Mouse (Mus musculus) frontal cortex, postnatal 25 days (tissue): ENCODE measurements around the gene Wipf1.
"Not testable (repeated sequence)": the region's sequence is repeated elsewhere in the genome, so short reads cannot be mapped to it uniquely, and the experiment has no call there.

Experiments
- DNase-seq, 2 experiments: peaks; one replicate each; pipeline ENCODE4 v3.0.0; 2022; ENCODE audit warnings: low spot score in 2 of 2

The Wipf1 gene

GRCm38 (mm10) chr2:73507886-73508285 is 21.6 kb downstream of the Wipf1 start:
- no peak for DNase-seq

- DNase-seq, result not testable (repeated sequence)
Observed at GRCm38 (mm10) chr2:73506337-73506736, 23.2 kb downstream of the Wipf1 start.

DNA sequence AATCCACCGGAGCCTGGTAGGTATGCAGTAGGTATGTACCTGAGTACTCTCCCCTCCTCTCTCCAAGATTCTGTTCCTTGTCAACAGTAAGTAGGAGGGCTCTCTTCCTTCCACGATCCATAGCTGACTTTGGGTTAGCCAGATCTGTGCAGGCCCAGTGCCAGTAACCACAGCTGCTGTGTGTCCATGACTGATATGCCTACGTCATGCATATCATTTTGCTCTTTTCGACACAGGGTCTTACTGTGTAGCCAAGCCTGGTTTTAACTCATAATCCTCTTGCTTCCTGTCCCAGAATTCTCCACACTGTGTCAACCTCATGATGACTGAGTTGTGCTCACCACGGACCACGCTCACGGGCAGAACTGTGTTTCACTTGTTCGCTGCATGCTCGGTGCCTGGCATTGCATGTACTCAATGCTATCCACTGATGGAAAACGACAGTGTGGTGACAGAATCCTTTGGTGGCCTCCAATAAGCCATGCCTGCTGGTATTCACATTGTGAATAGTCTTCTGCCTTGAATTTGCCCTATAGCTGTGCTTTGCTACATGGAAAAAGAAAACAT is 26.6 kb downstream of the Wipf1 start:
- DNase-seq, result no peak

GRCm38 (mm10) chr2:73500864-73501263 is 28.7 kb downstream of the Wipf1 start:
- no peak for DNase-seq

GRCm38 (mm10) chr2:73498322-73498721 is 31.2 kb downstream of the Wipf1 start:
- no peak for DNase-seq

GRCm38 (mm10) chr2:73497572-73497971 is 32.0 kb downstream of the Wipf1 start:
- no peak for DNase-seq

- no peak for DNase-seq
Observed at GRCm38 (mm10) chr2:73496944-73497343, 32.6 kb downstream of the Wipf1 start.

DNA sequence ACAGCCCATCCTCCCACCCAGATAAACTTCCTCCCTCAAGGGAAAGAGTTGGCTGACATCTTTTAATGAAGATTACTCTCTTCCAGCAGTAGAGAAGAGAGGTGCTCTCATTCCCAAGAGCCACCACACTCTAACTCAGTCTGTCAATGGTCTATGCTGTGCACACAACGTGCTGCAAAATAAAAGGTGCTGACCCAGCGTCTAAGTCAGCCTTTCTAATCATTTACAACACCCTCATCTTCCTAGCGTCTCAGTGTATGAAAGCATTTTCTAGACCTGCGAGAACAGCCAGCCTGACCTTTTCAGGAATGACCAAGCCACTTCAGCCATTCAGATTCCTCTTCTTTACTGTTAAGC is 33.2 kb downstream of the Wipf1 start:
- DNase-seq, result no peak

DNA sequence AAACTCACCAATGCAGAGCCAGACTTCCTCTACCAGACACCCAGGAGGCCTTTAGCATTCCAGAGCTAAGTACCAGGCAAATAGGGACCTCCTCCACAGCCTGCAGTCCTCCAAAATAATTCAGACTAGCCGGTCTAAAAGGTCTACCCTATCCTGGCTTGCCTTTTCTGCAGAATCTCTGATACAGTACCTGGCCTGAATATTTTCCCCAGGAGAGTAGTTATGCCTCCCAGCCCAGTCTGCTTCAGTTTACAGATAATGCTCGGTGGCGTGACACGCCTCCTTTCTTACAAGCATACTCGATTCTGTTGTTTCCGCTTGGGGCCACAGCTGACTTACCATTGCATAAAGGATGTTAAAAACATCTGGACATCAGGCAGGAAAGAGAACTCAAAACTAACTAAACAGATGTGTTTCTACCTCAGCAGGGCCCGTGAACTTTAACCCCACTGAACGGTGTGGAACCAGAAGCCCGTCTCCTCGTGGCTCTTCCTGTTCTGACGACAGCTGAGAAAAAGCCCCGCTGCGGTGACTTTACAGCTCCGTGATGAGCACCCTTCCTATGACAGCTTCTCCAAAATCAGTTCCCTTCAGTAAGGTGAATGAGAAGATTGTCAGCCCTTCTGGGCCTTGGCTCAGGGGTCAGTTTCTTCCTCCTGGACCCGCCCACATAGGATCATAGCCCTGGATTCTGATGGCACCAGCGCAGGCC is 33.8 kb downstream of the Wipf1 start:
- no peak for DNase-seq

DNA sequence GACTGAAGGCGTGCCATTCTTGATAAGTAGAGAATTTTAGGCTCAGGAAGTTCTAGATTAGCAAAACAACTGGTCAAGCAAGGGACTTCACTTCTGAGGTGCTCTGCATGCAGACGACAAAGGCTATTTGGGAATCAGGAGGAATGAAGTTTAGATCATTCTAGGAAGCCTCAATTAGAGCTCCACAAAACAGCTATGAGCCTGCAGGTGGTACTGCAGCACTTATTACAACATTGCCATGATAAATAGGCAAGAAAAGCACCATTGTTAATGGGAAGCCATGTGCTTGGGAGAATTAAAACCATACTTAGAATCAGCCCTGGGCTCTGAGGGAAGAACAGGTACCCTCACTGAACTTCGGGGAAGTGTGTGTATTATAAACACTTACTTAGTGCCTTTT is 36.0 kb downstream of the Wipf1 start:
- DNase-seq, result no peak

- DNase-seq, result no peak
Observed at GRCm38 (mm10) chr2:73491442-73492241, 37.9 kb downstream of the Wipf1 start.

- DNase-seq, result no peak
Observed at GRCm38 (mm10) chr2:73490466-73490865, 39.1 kb downstream of the Wipf1 start.

DNA sequence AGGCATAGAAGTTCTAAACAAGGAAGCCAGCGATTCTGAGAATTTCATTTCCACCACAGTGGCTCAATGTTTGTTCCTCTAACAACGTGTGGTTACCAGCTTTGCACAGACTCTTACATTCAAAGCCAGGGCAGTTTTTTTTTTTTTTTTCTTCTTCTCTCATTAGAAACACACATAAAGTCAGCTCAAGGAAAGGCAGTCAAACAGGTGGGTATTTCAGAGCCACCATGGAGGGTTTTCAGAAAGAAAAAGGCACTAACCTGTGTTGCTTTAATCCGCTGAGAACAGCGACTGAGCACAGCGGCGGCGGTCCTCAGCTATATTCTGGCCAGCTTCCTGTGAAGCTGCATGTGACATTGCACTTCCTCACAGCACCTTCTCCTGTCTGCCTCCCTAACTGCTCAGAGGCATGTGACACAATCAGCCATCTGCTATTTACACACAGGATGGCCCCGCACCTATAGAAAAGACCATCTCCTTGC is 43.4 kb downstream of the Wipf1 start:
- no peak for DNase-seq

DNA sequence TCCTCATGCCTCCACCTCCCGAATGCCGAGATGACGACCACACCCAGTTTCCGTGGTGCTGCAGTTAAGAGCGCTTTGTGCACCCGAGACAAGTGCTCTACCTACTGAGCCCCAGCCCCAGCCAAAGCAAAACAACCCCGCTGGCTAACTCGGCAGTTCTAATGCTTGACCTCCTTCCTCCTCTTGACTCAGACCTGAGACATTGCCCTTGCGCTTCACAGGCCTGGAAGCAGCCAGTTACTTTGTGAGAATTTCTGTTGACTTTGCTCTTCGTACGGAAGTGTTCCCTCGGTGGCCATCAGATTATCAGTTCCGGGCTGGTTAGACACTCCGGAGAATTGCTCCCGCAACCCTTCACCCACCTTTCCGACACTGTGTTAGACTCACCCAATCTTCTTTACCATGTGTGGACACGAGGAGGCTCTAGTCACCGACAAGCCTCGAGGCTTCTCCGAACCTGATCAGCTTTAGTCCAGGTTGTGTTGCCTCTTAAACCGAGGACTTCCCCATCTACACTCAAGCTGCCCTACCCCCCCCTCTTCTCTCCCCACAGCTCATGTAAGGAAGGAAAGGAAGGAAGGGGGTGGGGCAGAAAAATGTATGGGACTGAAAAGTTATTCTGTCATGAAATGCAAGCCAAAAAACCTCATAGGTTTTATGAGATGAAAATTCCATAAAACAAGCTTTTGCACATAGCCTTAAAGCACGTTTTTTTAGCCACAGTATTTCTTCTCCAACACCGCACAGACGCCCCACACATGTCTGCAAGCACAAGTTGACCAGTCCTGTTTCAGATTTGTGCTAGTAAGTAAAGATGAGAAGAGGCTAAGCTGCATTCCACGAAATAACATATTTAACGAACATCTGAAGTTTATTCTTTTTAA is 44.1 kb downstream of the Wipf1 start:
- no peak for DNase-seq

DNA sequence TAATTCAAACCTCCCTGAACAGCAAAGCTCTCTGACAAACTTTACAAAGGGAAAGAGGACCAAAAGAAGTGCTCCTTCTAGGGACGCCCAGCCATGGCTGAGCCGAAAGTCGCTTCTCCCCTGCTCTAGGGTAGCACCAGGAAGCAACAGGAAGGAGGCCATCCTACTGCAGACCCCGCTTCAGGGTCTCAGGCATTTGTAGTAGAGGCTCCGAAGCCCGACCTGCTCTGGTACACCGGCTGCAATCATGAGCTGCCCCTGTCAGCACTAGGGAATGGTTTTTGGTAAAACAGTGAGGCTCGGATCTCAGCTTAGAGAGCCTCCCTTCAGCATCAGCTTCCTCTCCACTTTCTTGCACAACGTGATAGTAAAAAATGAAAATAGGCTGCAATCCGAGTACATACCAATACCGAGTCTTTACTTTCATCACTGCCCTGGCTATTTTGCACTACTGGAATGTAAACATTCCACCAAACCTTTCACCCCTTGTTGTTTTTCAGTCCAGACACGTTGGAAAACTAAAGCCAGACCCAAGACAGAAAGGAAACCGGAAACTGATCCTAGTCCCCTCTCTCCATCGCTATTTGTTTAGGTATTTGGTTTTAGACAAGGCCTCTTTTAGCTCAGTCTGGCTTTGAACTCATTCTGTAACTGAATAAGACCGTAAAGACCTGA is 44.8 kb downstream of the Wipf1 start:
- no peak for DNase-seq

DNA sequence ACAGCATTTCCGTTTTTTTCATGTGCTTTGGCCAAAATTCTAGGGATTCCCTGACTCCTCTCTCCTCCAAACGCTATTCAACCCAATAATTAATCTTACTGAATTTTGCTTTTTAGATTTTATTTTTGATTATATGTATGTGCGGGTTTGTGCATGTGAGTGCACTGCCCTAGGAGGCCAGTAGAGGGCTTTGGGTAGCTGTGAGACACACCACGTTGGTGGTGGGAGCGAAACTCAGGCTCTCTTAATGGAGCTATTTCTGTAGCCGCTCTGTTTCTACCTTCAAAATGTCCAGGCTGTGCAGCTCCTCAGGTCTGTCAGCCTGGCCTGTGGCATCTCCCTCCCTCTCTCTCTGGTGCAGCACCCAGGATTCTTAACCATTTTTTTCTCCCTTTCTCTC is 50.7 kb downstream of the Wipf1 start:
- no peak for DNase-seq

GRCm38 (mm10) chr2:73477501-73477900 is 52.0 kb downstream of the Wipf1 start:
- no peak for DNase-seq

DNA sequence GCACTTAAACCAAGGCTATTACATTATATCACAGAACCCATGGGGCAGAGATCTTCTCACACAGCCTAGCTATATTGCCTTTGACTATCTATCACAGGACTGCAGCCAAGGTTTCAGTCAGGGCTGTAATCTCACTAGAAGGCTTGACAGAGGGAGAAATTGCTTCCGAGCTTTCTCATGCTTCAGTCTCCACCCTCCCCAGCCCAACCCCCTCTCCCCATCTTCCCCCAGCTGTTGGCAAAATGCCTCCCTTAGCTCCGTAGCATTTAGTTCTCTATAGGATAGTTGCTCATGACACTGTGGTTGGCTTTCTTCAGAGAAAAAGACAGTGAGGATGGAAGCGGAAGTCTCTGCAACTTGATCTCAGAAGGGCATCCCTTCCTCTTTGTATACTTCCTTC is 54.0 kb downstream of the Wipf1 start:
- no peak for DNase-seq

- DNase-seq, result no peak
Observed at GRCm38 (mm10) chr2:73472130-73472529, 57.4 kb downstream of the Wipf1 start.

- DNase-seq, result no peak
Observed at GRCm38 (mm10) chr2:73470146-73470630, 59.3 kb downstream of the Wipf1 start.

GRCm38 (mm10) chr2:73469552-73469951 is 60.0 kb downstream of the Wipf1 start:
- DNase-seq, result no peak
